Mouse (Mus musculus): ENCODE measurements at regions not wholly inside any gene's neighbourhood (a gene's known extent, or its start where the extent isn't known, plus 50 kb on each side); places are given as distances from the start of the nearest gene placed in this dataset.
"Not testable (repeated sequence)": the region's sequence is repeated elsewhere in the genome, so short reads cannot be mapped to it uniquely, and the experiment has no call there.

DNA sequence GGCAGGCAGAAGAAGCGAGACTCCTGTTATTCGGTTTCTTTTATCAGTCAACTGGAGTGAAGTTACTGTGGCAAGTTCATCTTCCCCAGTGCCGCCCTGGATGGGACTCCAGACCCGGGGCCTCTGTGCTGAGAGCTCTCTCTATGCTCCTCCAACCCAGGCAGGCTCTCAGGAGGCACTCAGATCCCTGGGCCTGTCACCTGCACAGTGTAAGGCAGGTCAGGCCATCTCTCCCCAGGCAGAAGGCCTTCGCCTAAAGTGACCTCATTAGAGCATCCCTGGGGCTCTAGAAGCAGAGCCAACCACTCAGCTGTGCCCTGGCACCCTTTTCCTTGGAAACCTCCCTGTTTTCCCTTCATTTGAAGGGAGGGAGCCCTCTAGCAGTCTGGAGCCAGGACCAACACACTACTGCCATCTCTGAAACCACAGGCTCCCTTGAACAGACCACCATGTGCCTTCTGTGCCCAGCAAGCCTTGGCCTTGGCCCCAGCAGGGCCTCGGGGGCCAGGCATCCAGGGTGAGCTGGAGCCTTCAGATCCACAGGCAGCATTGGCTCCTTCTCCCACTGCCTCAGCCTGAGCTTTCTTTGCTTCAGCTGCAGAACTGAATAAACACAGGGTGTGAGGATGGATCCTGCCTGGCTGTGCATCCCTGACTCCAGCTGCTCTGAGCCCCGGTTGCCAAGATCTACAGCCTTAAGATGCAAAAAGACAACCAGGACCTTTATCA lies 259.3 kb downstream of the Prex1 start:
- not testable (repeated sequence) for H3K4me3 ChIP-seq (ENCODE audit: low read depth, low read length); H3K4me1 ChIP-seq (ENCODE audit: control insufficient read depth, insufficient read depth, low read length); DNase-seq (ENCODE audit: low spot score); ATAC-seq (ENCODE audit: insufficient read depth, low FRiP score, low TSS enrichment); H3K9ac ChIP-seq (ENCODE audit: low read length); H3K9me3 ChIP-seq (ENCODE audit: control insufficient read depth, low read length); H3K27me3 ChIP-seq (ENCODE audit: control insufficient read depth, insufficient read depth, low read length); H3K4me2 ChIP-seq (ENCODE audit: low read depth); H3K36me3 ChIP-seq (ENCODE audit: control insufficient read depth, insufficient read depth, low read length); H3K27ac ChIP-seq (ENCODE audit: low read depth, low read length)
- 53% methylated on average over 2 of the region's 7 CpGs for WGBS

GRCm38 (mm10) chr2:166450964-166451363 lies 262.7 kb downstream of the Prex1 start:
- no peak overlapping the region for H3K27ac ChIP-seq (ENCODE audit: low read depth, low read length)

GRCm38 (mm10) chr2:166450380-166450779 lies 263.3 kb downstream of the Prex1 start:
- Histone ChIP-seq H3K27me3 (ENCODE audit: control insufficient read depth, insufficient read depth, low read length) (no peaks in the 10 kb centered on the region), H3K4me3 (ENCODE audit: low read depth, low read length) (no peak overlapping the region), H3K4me1 (ENCODE audit: control insufficient read depth, insufficient read depth, low read length) (peaks cover 12% of the 10 kb centered on the region; the same call in 1 of the 2 replicates), H3K9me3 (ENCODE audit: control insufficient read depth, low read length) (no peaks in the 10 kb centered on the region), H3K4me2 (ENCODE audit: low read depth) (no peak overlapping the region), H3K9ac (ENCODE audit: low read length) (no peak overlapping the region), H3K36me3 (ENCODE audit: control insufficient read depth, insufficient read depth, low read length) (no peaks in the 10 kb centered on the region), H3K27ac (ENCODE audit: low read depth, low read length) (no peak overlapping the region)
- 82% methylated on average over 10 of the region's 10 CpGs for WGBS
- DNase-seq (ENCODE audit: low spot score) (no peak), ATAC-seq (ENCODE audit: insufficient read depth, low FRiP score, low TSS enrichment) (no peak)

More at GRCm38 (mm10) chr2:166450964-166451363, 262.7 kb downstream of the Prex1 start:
- ATAC-seq (ENCODE audit: insufficient read depth, low FRiP score, low TSS enrichment) (no peak), DNase-seq (ENCODE audit: low spot score) (no peak)
- Histone ChIP-seq H3K27me3 (ENCODE audit: control insufficient read depth, insufficient read depth, low read length) (no peaks in the 10 kb centered on the region), H3K4me3 (ENCODE audit: low read depth, low read length) (no peak overlapping the region), H3K4me2 (ENCODE audit: low read depth) (no peak overlapping the region), H3K36me3 (ENCODE audit: control insufficient read depth, insufficient read depth, low read length) (no peaks in the 10 kb centered on the region), H3K4me1 (ENCODE audit: control insufficient read depth, insufficient read depth, low read length) (peaks cover 9% of the 10 kb centered on the region; the same call in 1 of the 2 replicates), H3K9ac (ENCODE audit: low read length) (no peak overlapping the region), H3K9me3 (ENCODE audit: control insufficient read depth, low read length) (no peaks in the 10 kb centered on the region)
- 56% methylated on average over 7 of the region's 7 CpGs for WGBS

DNA sequence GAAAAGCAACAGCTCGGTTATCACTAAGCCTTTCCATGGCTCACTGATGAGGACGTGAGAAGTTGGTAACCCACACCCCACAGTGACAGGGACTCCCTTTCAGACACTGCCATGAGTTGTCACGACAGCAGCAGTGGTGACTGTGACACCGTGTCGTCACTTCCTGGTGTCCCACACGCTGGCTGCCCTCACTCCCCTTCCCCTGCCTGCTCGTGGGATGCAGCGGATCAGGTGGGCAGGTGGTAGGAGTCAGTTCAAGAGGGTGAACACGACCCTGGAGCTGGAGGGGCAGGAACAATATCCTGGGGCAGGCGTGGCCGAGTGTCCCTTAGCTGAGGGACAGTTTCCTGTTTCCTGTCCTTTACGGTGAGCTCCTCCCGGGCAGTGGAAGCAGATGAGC lies 264.9 kb downstream of the Prex1 start:
- Histone ChIP-seq H3K9ac (ENCODE audit: low read length) (no peak overlapping the region; the same call in 1 of the 2 replicates), H3K4me2 (ENCODE audit: low read depth) (no peak overlapping the region), H3K36me3 (ENCODE audit: control insufficient read depth, insufficient read depth, low read length) (no peaks in the 10 kb centered on the region), H3K4me3 (ENCODE audit: low read depth, low read length) (no peak overlapping the region), H3K27ac (ENCODE audit: low read depth, low read length) (no peak overlapping the region), H3K9me3 (ENCODE audit: control insufficient read depth, low read length) (no peaks in the 10 kb centered on the region), H3K4me1 (ENCODE audit: control insufficient read depth, insufficient read depth, low read length) (peaks cover 12% of the 10 kb centered on the region; the same call in 1 of the 2 replicates), H3K27me3 (ENCODE audit: control insufficient read depth, insufficient read depth, low read length) (no peaks in the 10 kb centered on the region)
- DNase-seq (ENCODE audit: low spot score), result no peak
- no peak for ATAC-seq (ENCODE audit: insufficient read depth, low FRiP score, low TSS enrichment)
- WGBS, result 56% methylated on average over 13 of the region's 13 CpGs

DNA sequence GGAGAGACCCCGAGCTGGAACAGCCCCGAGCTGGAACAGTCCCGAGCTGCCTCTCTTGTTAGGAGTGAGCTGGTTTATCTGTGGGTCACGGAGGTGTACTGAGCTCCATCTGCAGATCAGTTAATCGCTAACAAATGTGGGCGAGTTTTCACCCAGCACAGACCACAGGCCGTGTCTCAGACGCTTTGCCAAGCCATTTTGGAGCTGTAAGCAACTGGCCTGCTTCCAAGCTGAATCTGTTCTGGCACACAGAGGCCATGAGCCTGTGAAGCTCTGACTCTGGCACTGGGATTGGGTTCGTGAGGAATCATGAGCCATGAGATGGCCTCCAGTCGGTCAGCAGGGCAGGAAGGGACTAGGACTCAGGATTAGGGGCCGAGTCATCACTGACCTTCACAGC lies 265.5 kb downstream of the Prex1 start:
- peaks cover 12% of the 10 kb centered on the region; the same call in 1 of the 2 replicates for H3K4me1 ChIP-seq (ENCODE audit: control insufficient read depth, insufficient read depth, low read length)
- DNase-seq (ENCODE audit: low spot score), result no peak
- H3K4me3 ChIP-seq (ENCODE audit: low read depth, low read length), result no peak overlapping the region
- no peaks in the 10 kb centered on the region for H3K9me3 ChIP-seq (ENCODE audit: control insufficient read depth, low read length)
- no peak overlapping the region for H3K27ac ChIP-seq (ENCODE audit: low read depth, low read length)
- H3K27me3 ChIP-seq (ENCODE audit: control insufficient read depth, insufficient read depth, low read length), result no peaks in the 10 kb centered on the region
- no peaks in the 10 kb centered on the region for H3K36me3 ChIP-seq (ENCODE audit: control insufficient read depth, insufficient read depth, low read length)
- no peak for ATAC-seq (ENCODE audit: insufficient read depth, low FRiP score, low TSS enrichment)
- 71% methylated on average over 11 of the region's 11 CpGs for WGBS
- no peak overlapping the region for H3K4me2 ChIP-seq (ENCODE audit: low read depth)
- H3K9ac ChIP-seq (ENCODE audit: low read length), result no peak overlapping the region

DNA sequence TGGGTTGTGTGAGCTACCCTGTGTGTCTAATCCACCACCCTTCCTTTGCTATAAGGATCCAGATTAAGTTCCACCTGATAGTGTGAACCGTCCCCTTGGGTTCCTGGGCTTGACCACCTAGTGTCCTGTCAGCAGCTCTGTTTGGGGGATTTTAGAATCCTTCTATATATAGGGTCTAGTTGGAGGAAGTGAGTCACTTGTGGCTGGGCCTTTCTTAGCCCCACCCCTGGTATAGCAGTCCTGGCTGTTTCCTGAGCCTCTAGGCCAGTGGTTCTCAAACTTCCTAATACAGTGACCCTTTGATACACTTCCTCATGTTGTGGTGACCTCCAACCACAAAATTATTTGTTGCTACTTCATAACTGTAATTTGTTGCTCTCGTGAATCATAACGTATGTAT lies 267.1 kb downstream of the Prex1 start:
- DNase-seq (ENCODE audit: low spot score) (no peak), ATAC-seq (ENCODE audit: insufficient read depth, low FRiP score, low TSS enrichment) (no peak)
- Histone ChIP-seq H3K27me3 (ENCODE audit: control insufficient read depth, insufficient read depth, low read length) (no peaks in the 10 kb centered on the region), H3K4me3 (ENCODE audit: low read depth, low read length) (no peak overlapping the region), H3K9ac (ENCODE audit: low read length) (no peak overlapping the region), H3K36me3 (ENCODE audit: control insufficient read depth, insufficient read depth, low read length) (no peaks in the 10 kb centered on the region), H3K4me2 (ENCODE audit: low read depth) (no peak overlapping the region), H3K27ac (ENCODE audit: low read depth, low read length) (no peak overlapping the region), H3K4me1 (ENCODE audit: control insufficient read depth, insufficient read depth, low read length) (peaks cover 12% of the 10 kb centered on the region; the same call in 1 of the 2 replicates), H3K9me3 (ENCODE audit: control insufficient read depth, low read length) (no peaks in the 10 kb centered on the region)
- 89% methylated on average over 3 of the region's 3 CpGs for WGBS

- 60% methylated on average over 7 of the region's 7 CpGs for WGBS
- 0 out of 2 replicates have a peak, but pooled peaks have one; percentile 41 for ATAC-seq (ENCODE audit: insufficient read depth, low FRiP score, low TSS enrichment)
- Histone ChIP-seq H3K9ac (ENCODE audit: low read length) (0 out of 2 replicates have a peak overlapping the region, but pooled peaks have one; percentile 10), H3K27ac (ENCODE audit: low read depth, low read length) (0 out of 2 replicates have a peak overlapping the region, but pooled peaks have one; percentile 44), H3K4me1 (ENCODE audit: control insufficient read depth, insufficient read depth, low read length) (peaks cover 12% of the 10 kb centered on the region; the same call in 1 of the 2 replicates)
- H3K36me3 ChIP-seq (ENCODE audit: control insufficient read depth, insufficient read depth, low read length); H3K9me3 ChIP-seq (ENCODE audit: control insufficient read depth, low read length); H3K4me3 ChIP-seq (ENCODE audit: low read depth, low read length); H3K4me2 ChIP-seq (ENCODE audit: low read depth); H3K27me3 ChIP-seq (ENCODE audit: control insufficient read depth, insufficient read depth, low read length); DNase-seq (ENCODE audit: low spot score): not testable (repeated sequence)
These were observed 267.8 kb downstream of the Prex1 start for GRCm38 (mm10) chr2:166445824-166446223.

- ATAC-seq (ENCODE audit: insufficient read depth, low FRiP score, low TSS enrichment) (0 out of 2 replicates have a peak, but pooled peaks have one; percentile 58), DNase-seq (ENCODE audit: low spot score) (peak; percentile 76)
- Histone ChIP-seq H3K4me2 (ENCODE audit: low read depth) (no peak overlapping the region), H3K9me3 (ENCODE audit: control insufficient read depth, low read length) (no peaks in the 10 kb centered on the region), H3K9ac (ENCODE audit: low read length) (no peak overlapping the region), H3K36me3 (ENCODE audit: control insufficient read depth, insufficient read depth, low read length) (no peaks in the 10 kb centered on the region), H3K27ac (ENCODE audit: low read depth, low read length) (peak overlapping the region; percentile 21), H3K4me1 (ENCODE audit: control insufficient read depth, insufficient read depth, low read length) (peaks cover 15% of the 10 kb centered on the region; the same call in 1 of the 2 replicates), H3K4me3 (ENCODE audit: low read depth, low read length) (no peak overlapping the region), H3K27me3 (ENCODE audit: control insufficient read depth, insufficient read depth, low read length) (no peaks in the 10 kb centered on the region)
- WGBS, result 20% methylated on average over 15 of the region's 15 CpGs
These were observed 270.6 kb downstream of the Prex1 start for GRCm38 (mm10) chr2:166442997-166443396.
